Mouse (Mus musculus) liver, embryonic 13.5 days (tissue): ENCODE results near the gene Tor3a. TPM values are rescaled to one million over a fixed set of nuclear protein-coding genes. Genes with fewer than 3 reads are reported as not detected.

Experiments used
- ATAC-seq: fragments of 200-750 bp; cut with Nextera tagmentation; 2 replicates; pipeline ENCODE4 v1.8.0; 2017; ENCODE audit warnings: low read depth, mild to moderate bottlenecking, moderate number of reproducible peaks, moderate library complexity
- DNase-seq: peaks from one replicate; pipeline ENCODE4 v3.0.0; 2022
- H3K27ac ChIP-seq: fragments of 300-500 bp; sonication (generic); 2 replicates; pipeline ENCODE4 v1.5.1; 2015; ENCODE audit warnings: moderate library complexity, mild to moderate bottlenecking, inconsistent platforms
- H3K27me3 ChIP-seq: fragments of 300-500 bp; sonication (generic); 2 replicates; pipeline ENCODE4 v1.6.1; 2015; ENCODE audit warnings: mild to moderate bottlenecking, inconsistent platforms
- H3K36me3 ChIP-seq: fragments of 300-500 bp; sonication (generic); 2 replicates; pipeline ENCODE4 v1.6.1; 2015; ENCODE audit warnings: mild to moderate bottlenecking, inconsistent platforms
- H3K4me1 ChIP-seq: fragments of 300-500 bp; sonication (generic); replicated peaks from 2 replicates; pipeline ENCODE4 v1.6.1; 2015; ENCODE audit warnings: inconsistent platforms
- H3K4me2 ChIP-seq: fragments of 300-500 bp; sonication (generic); 2 replicates; pipeline ENCODE4 v1.6.1; 2015; ENCODE audit warnings: inconsistent platforms, mild to moderate bottlenecking, moderate library complexity
- H3K4me3 ChIP-seq: fragments of 300-500 bp; sonication (generic); replicated peaks from 2 replicates; pipeline ENCODE4 v1.5.1; 2015; ENCODE audit warnings: mild to moderate bottlenecking, inconsistent platforms
- H3K9ac ChIP-seq: fragments of 300-500 bp; sonication (generic); 2 replicates; pipeline ENCODE4 v1.6.1; 2015; ENCODE audit warnings: mild to moderate bottlenecking, inconsistent platforms
- H3K9me3 ChIP-seq: fragments of 300-500 bp; sonication (generic); replicated peaks from 2 replicates; pipeline ENCODE4 v1.6.1; 2016; ENCODE audit warnings: inconsistent platforms
- WGBS: fragments of 180-500 bp; shearing (Covaris S2); methylation state at CpG from one replicate; pipeline ENCODE4 v1.1.7; 2015; ENCODE audit not compliant: insufficient replicate concordance; 5-methylcytosine and 5-hydroxymethylcytosine counted together
- polyA plus RNA-seq: library from polyadenylated mRNA; unstranded; fragments of >200 nt; fragmentation: Nextera tagmentation; extraction: Ambion mirVana; gene quantifications from 2 replicates; pipeline ENCODE4 v1.2.1, GENCODE M21; 2015

Tor3a gene
- polyA plus RNA-seq, 1 experiment from 2014 or later: 3.4 TPM

GRCm38 (mm10) chr1:156703444-156703843 is 29.3 kb upstream of the Tor3a start:
- H3K4me2 ChIP-seq: no peak overlapping the region
- DNase-seq: no peak
- H3K36me3 ChIP-seq: peaks cover 62% of the 10 kb centered on the region
- no peak overlapping the region for H3K27ac ChIP-seq
- ATAC-seq: no peak
- H3K4me1 ChIP-seq: peaks cover 19% of the 10 kb centered on the region
- H3K27me3 ChIP-seq: no peaks in the 10 kb centered on the region
- no peak overlapping the region for H3K4me3 ChIP-seq
- H3K9me3 ChIP-seq: no peaks in the 10 kb centered on the region
- no peak overlapping the region for H3K9ac ChIP-seq
- WGBS: 78% methylated on average over 4 of the region's 4 CpGs

DNA sequence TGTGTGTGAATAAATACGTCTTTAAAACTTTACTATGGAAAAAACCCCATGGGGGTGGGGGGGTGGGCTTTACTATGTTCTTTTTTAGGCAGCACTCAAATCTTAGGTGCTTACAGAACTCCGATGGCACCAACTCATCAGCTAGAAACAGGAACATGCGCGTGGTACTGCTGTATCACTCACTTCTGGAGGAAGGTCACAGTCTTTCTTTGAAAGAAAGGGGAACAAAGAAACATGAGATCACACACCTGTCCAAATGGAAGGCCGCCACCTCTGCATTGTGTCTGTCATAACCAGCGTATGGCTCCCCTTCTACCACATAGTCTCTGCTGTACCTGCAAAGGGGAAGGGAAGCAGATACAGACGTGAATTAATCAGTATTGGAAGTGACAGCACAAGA is 28.0 kb upstream of the Tor3a start:
- Histone ChIP-seq H3K27ac (no peak overlapping the region), H3K4me2 (no peak overlapping the region), H3K4me3 (no peak overlapping the region), H3K36me3 (peaks cover 69% of the 10 kb centered on the region), H3K9ac (no peak overlapping the region), H3K9me3 (no peaks in the 10 kb centered on the region), H3K27me3 (no peaks in the 10 kb centered on the region), H3K4me1 (peaks cover 16% of the 10 kb centered on the region)
- no peak for ATAC-seq
- WGBS: 87% methylated on average over 7 of the region's 7 CpGs
- no peak for DNase-seq

DNA sequence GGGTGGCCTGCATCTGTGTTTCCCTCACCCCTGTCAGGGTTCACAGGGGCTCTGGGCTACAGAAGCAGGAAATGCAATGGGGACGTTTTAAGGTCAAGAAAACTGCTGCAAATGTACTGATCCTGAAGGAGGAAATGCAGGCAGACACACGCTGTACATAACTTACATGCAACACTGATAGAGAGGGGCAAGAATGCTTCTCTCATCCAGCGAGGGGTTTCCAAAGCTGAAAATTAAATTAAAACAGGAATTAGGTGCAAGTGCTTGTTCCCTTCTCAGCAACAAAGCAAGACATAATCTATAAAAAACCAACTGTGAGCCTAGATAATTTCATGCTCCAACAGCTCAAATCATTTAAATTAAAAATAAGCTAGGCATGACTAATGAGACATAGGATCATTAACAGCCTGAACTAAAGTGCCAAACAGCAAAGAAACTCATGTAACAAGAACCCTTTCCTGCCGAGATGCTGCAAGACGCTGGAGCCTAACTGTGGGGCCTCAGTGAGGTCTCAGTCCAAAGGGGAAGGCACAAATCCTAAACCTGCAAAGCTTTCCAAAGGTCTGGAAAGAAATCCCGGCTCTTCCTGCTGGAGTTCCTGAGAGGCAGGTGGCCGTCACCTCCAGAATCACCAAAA is 12.0 kb upstream of the Tor3a start:
- H3K4me1 ChIP-seq: no peaks in the 10 kb centered on the region
- H3K36me3 ChIP-seq: peaks cover 72% of the 10 kb centered on the region
- no peak overlapping the region for H3K4me2 ChIP-seq
- ATAC-seq (no peak), DNase-seq (no peak)
- H3K9ac ChIP-seq: no peak overlapping the region
- H3K27me3 ChIP-seq: no peaks in the 10 kb centered on the region
- 72% methylated on average over 7 of the region's 7 CpGs for WGBS
- H3K9me3 ChIP-seq: no peaks in the 10 kb centered on the region
- no peak overlapping the region for H3K27ac ChIP-seq
- no peak overlapping the region for H3K4me3 ChIP-seq

DNA sequence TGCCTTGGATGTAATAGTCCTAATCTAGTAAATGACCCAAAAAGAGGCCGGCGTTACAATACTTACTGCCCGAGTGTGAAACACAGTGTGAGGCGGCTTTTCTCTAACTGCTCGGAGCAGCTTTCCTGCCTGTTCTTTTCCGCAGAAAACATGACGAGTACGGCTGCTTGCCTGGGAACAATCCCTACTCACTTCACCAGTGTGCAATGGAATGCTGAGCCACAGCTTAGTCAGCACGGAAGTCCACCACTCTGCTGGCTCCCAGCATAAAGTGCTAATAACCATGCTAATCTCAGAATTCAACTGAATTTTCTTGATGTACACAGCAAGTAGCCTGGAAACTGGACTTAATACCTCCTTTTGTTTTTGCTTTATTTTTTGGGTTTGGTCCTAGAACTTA is 5.4 kb upstream of the Tor3a start:
- 84% methylated on average over 9 of the region's 9 CpGs for WGBS

DNA sequence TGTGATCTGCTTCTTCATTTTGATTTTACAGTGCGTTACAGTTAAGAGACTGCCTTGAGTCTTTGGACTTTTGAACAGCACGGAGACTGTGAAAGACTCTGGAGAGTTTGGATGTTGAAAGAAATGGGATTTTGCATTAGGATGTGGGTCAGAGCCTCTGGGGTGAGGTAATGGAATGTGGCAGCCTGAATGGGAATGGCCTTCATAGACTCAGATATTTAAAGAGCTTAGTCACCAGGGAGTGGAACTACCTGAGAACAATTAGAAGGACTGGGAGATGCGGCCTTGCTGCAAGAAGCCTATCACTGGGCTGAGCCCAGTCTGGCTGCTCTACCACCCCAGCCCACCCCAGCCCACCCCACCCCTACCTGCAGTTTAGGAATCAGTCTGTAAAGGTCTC is 3.1 kb upstream of the Tor3a start:
- no peaks in the 10 kb centered on the region for H3K27me3 ChIP-seq
- H3K4me1 ChIP-seq: peaks cover 23% of the 10 kb centered on the region
- H3K36me3 ChIP-seq: peaks cover 19% of the 10 kb centered on the region
- H3K9me3 ChIP-seq: no peaks in the 10 kb centered on the region
- no peak for ATAC-seq
- H3K4me3 ChIP-seq: no peak overlapping the region
- no peak overlapping the region for H3K4me2 ChIP-seq
- H3K9ac ChIP-seq: no peak overlapping the region
- no peak for DNase-seq
- no peak overlapping the region for H3K27ac ChIP-seq
- WGBS: 79% methylated on average over 3 of the region's 3 CpGs

More for the DNA sequence above, 5.4 kb upstream of the Tor3a start:
- H3K4me2 ChIP-seq: no peak overlapping the region
- ATAC-seq (no peak), DNase-seq (no peak)
- H3K27me3 ChIP-seq: no peaks in the 10 kb centered on the region
- H3K4me3 ChIP-seq: no peak overlapping the region
- H3K9me3 ChIP-seq: no peaks in the 10 kb centered on the region
- no peak overlapping the region for H3K9ac ChIP-seq
- peaks cover 4% of the 10 kb centered on the region for H3K4me1 ChIP-seq
- no peak overlapping the region for H3K27ac ChIP-seq
- peaks cover 34% of the 10 kb centered on the region for H3K36me3 ChIP-seq

DNA sequence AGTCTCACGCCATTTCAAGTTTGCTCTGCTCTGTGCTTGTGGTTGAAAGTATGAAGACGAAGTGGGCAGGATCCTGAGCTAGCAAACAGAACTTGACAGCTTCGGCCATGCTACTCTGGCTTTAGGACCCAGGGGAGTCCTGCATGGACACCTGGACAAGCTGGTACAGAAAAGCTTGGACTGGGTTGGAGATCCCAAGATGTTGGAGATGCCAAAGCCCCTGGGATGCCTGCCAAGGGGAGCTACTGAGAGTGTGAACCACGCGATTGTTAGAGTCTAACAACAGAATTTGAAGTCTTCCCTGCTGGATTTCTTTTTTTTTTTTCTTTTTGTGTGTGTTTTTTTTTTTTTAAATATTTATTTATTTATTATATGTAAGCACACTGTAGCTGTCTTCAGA is 2.4 kb upstream of the Tor3a start:
- Histone ChIP-seq H3K4me2 (no peak overlapping the region), H3K4me3 (no peak overlapping the region), H3K27ac (no peak overlapping the region), H3K9me3 (no peaks in the 10 kb centered on the region), H3K27me3 (no peaks in the 10 kb centered on the region), H3K9ac (no peak overlapping the region), H3K36me3 (peaks cover 19% of the 10 kb centered on the region), H3K4me1 (peaks cover 23% of the 10 kb centered on the region)
- no peak for ATAC-seq
- 67% methylated on average over 5 of the region's 5 CpGs for WGBS
- no peak for DNase-seq

GRCm38 (mm10) chr1:156676171-156676570 is 2.0 kb upstream of the Tor3a start:
- no peak overlapping the region for H3K4me3 ChIP-seq
- H3K27me3 ChIP-seq: no peaks in the 10 kb centered on the region
- H3K36me3 ChIP-seq: peaks cover 16% of the 10 kb centered on the region
- DNase-seq (peak; percentile 50), ATAC-seq (no peak)
- no peak overlapping the region for H3K27ac ChIP-seq
- H3K4me1 ChIP-seq: peaks cover 23% of the 10 kb centered on the region
- no peak overlapping the region for H3K4me2 ChIP-seq
- no peaks in the 10 kb centered on the region for H3K9me3 ChIP-seq
- WGBS: 17% methylated on average over 12 of the region's 12 CpGs
- H3K9ac ChIP-seq: no peak overlapping the region

- WGBS: under 1% methylated on average over 29 of the region's 29 CpGs
- Histone ChIP-seq H3K4me3 (peak overlapping the region; percentile 72), H3K27me3 (no peaks in the 10 kb centered on the region), H3K4me1 (peaks cover 24% of the 10 kb centered on the region), H3K4me2 (peak overlapping the region; percentile 99), H3K9me3 (no peaks in the 10 kb centered on the region), H3K9ac (peak overlapping the region; percentile 69), H3K36me3 (no peaks in the 10 kb centered on the region; the same call in 1 of the 2 replicates), H3K27ac (peak overlapping the region; percentile 32; the same call in 1 of the 2 replicates)
- ATAC-seq (peak; percentile 52), DNase-seq (no peak)
Observed at GRCm38 (mm10) chr1:156673476-156674194, 521 bp downstream of the Tor3a start.

DNA sequence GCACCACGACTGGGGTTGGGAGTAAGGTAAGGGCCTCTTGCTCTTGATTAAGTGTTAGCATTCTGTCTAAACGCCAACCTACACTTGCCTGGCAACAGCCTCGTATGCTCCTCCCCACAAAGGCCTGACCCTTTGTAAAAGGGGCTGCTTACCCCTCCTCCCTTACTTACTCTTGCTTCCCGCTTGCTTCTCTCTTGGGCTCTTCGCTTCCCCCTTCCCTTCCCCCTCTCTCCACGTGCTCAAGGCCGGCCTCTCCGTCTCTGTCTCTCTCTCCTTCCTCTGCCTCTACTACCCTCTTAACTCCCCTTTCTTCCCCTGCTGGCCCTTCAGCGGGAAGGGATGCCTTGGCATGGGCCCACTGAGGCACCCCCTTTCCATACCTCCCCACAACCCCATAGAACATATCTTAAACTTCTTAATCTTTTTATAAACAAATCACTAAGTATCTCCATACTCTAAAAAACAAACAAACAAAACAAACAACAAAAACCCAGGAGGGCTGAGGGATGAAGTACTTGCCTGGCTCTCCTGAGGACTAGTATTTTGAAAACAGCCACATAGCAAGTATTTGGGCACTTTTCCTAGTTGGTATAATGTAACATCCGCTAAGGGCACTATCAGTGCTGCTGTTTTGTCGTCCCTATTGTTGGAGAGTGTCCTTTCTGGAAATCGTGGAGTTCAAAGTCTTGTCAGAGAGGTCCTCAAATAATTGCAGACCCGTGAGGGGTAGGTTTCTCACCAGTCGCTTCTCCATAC is 1.3 kb downstream of the Tor3a start:
- H3K9me3 ChIP-seq: no peaks in the 10 kb centered on the region
- H3K27me3 ChIP-seq: no peaks in the 10 kb centered on the region
- DNase-seq (no peak), ATAC-seq (no peak)
- H3K9ac ChIP-seq: peak overlapping the region; percentile 69
- peak overlapping the region; percentile 99 for H3K4me2 ChIP-seq
- peaks cover 29% of the 10 kb centered on the region for H3K4me1 ChIP-seq
- peak overlapping the region; percentile 72 for H3K4me3 ChIP-seq
- WGBS: 9% methylated on average over 14 of the region's 14 CpGs
- H3K36me3 ChIP-seq: no peaks in the 10 kb centered on the region
- H3K27ac ChIP-seq: no peak overlapping the region

DNA sequence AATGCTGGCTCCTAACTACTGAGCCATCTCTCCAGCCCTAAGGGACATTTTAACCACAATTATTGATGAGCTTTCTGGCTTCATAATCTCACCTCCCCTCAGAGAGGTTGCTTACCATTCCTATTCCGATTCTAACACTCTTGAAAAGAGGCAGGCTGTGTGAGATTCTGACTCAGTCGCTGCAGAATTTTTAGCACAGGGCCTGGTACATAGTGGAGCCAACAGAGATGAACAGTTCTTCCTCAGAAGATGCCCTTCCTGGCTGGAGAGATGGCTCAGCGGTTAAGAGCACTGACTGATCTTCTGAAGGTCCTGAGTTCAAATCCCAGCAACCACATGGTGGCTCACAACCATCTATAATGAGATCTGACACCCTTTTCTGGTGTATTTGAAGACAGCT is 2.2 kb downstream of the Tor3a start:
- no peak overlapping the region for H3K27ac ChIP-seq
- no peaks in the 10 kb centered on the region for H3K9me3 ChIP-seq
- H3K4me2 ChIP-seq: no peak overlapping the region
- WGBS: 77% methylated on average over 3 of the region's 3 CpGs
- H3K36me3 ChIP-seq: no peaks in the 10 kb centered on the region
- H3K27me3 ChIP-seq: no peaks in the 10 kb centered on the region
- no peak overlapping the region for H3K9ac ChIP-seq
- no peak for DNase-seq
- peaks cover 37% of the 10 kb centered on the region for H3K4me1 ChIP-seq
- ATAC-seq: no peak
- H3K4me3 ChIP-seq: no peak overlapping the region

GRCm38 (mm10) chr1:156669208-156669983 is 4.8 kb downstream of the Tor3a start:
- H3K9me3 ChIP-seq: no peaks in the 10 kb centered on the region
- DNase-seq (no peak), ATAC-seq (no peak)
- H3K27me3 ChIP-seq: no peaks in the 10 kb centered on the region
- H3K4me2 ChIP-seq: no peak overlapping the region
- H3K4me3 ChIP-seq: no peak overlapping the region
- H3K36me3 ChIP-seq: no peaks in the 10 kb centered on the region
- H3K27ac ChIP-seq: no peak overlapping the region
- H3K9ac ChIP-seq: no peak overlapping the region
- WGBS: 71% methylated on average over 11 of the region's 11 CpGs
- peaks cover 34% of the 10 kb centered on the region for H3K4me1 ChIP-seq
